Mouse (Mus musculus): ENCODE data around the gene Sqstm1.

- TF ChIP-seq CTCF (IDR thresholded peaks at IDR 0.05; ENCODE audit: borderline replicate concordance, insufficient read depth, low read length), result no peak
- no peak for TF ChIP-seq POLR2A (IDR thresholded peaks at IDR 0.05; ENCODE audit: low read depth, low read length)
Measured at GRCm38 (mm10) chr11:50198219-50198846, 12.3 kb downstream of the Sqstm1 start.
